Mouse (Mus musculus) olfactory bulb, adult 2 months (tissue): ENCODE data around the gene Ifi35.

Experiments
- CTCF ChIP-seq: fragments of 200-500 bp; IDR thresholded peaks from 2 replicates; pipeline ENCODE4 v1.5.1; 2012; ENCODE audit warnings: low read depth, mild to moderate bottlenecking, low read length, moderate library complexity; ENCODE audit not compliant: insufficient read depth
- POLR2A ChIP-seq: fragments of 200-500 bp; IDR thresholded peaks from 2 replicates; pipeline ENCODE4 v1.6.1; 2012; ENCODE audit warnings: mild to moderate bottlenecking, low read depth, low read length, moderate library complexity; ENCODE audit not compliant: insufficient read depth

GRCm38 (mm10) chr11:101442127-101442693, 6.0 kb upstream of the Ifi35 start, which contains the start of gene Rpl27:
- TF ChIP-seq CTCF (no peak), POLR2A (peak; percentile 71)
